Mouse (Mus musculus) midbrain, embryonic 13.5 days (tissue): ENCODE data around the gene Fancd2. TPM values are rescaled to one million over a fixed set of nuclear protein-coding genes. Genes with fewer than 3 reads are reported as not detected.

Source experiments
- ATAC-seq: fragments of 200-750 bp; cut with Nextera tagmentation; 2 replicates; pipeline ENCODE4 v1.8.0; 2017; ENCODE audit warnings: mild to moderate bottlenecking, moderate TSS enrichment, moderate library complexity
- H3K27ac ChIP-seq: fragments of 300-500 bp; sonication (generic); 2 replicates; pipeline ENCODE4 v1.5.1; 2015; ENCODE audit warnings: inconsistent platforms, mild to moderate bottlenecking, moderate library complexity
- H3K27me3 ChIP-seq: fragments of 300-500 bp; sonication (generic); 2 replicates; pipeline ENCODE4 v1.6.1; 2015; ENCODE audit warnings: mild to moderate bottlenecking, inconsistent platforms
- H3K36me3 ChIP-seq: fragments of 300-500 bp; sonication (generic); 2 replicates; pipeline ENCODE4 v1.6.1; 2015; ENCODE audit warnings: mild to moderate bottlenecking, inconsistent platforms
- H3K4me1 ChIP-seq: fragments of 300-500 bp; sonication (generic); replicated peaks from 2 replicates; pipeline ENCODE4 v1.6.1; 2015; ENCODE audit warnings: inconsistent platforms
- H3K4me2 ChIP-seq: fragments of 300-500 bp; sonication (generic); replicated peaks from 2 replicates; pipeline ENCODE4 v1.6.1; 2015; ENCODE audit warnings: moderate library complexity, mild to moderate bottlenecking, inconsistent platforms
- H3K4me3 ChIP-seq: fragments of 300-500 bp; sonication (generic); replicated peaks from 2 replicates; pipeline ENCODE4 v1.5.1; 2015; ENCODE audit warnings: mild to moderate bottlenecking, inconsistent platforms
- H3K9ac ChIP-seq: fragments of 300-500 bp; sonication (generic); replicated peaks from 2 replicates; pipeline ENCODE4 v1.6.1; 2015; ENCODE audit warnings: mild to moderate bottlenecking, inconsistent platforms
- H3K9me3 ChIP-seq: fragments of 300-500 bp; sonication (generic); 2 replicates; pipeline ENCODE4 v1.6.1; 2016; ENCODE audit warnings: mild to moderate bottlenecking, inconsistent platforms
- WGBS: fragments of 180-500 bp; shearing (Covaris S2); methylation state at CpG from one replicate; pipeline ENCODE4 v1.1.7; 2015; 5-methylcytosine and 5-hydroxymethylcytosine counted together
- polyA plus RNA-seq: library from polyadenylated mRNA; unstranded; fragments of >200 nt; fragmentation: Nextera tagmentation; extraction: Ambion mirVana; gene quantifications from 2 replicates; pipeline ENCODE4 v1.2.1, GENCODE M21; 2015

The Fancd2 gene
- polyA plus RNA-seq, 1 experiment from 2014 or later = 4.5 TPM

GRCm38 (mm10) chr6:113623386-113623785 lies 91.9 kb downstream of the Fancd2 start:
- H3K36me3 ChIP-seq = peaks cover 15% of the 10 kb centered on the region
- peaks cover 20% of the 10 kb centered on the region for H3K4me1 ChIP-seq
- ATAC-seq = peak; percentile 22; the same call in 1 of the 2 replicates
- H3K27ac ChIP-seq = peak overlapping the region; percentile 89
- WGBS = 74% methylated on average over 5 of the region's 5 CpGs
- H3K27me3 ChIP-seq = no peaks in the 10 kb centered on the region
- peak overlapping the region; percentile 74 for H3K4me3 ChIP-seq
- H3K4me2 ChIP-seq = peak overlapping the region; percentile 58
- no peaks in the 10 kb centered on the region for H3K9me3 ChIP-seq
- peak overlapping the region; percentile 88; the same call in 1 of the 2 replicates for H3K9ac ChIP-seq

DNA sequence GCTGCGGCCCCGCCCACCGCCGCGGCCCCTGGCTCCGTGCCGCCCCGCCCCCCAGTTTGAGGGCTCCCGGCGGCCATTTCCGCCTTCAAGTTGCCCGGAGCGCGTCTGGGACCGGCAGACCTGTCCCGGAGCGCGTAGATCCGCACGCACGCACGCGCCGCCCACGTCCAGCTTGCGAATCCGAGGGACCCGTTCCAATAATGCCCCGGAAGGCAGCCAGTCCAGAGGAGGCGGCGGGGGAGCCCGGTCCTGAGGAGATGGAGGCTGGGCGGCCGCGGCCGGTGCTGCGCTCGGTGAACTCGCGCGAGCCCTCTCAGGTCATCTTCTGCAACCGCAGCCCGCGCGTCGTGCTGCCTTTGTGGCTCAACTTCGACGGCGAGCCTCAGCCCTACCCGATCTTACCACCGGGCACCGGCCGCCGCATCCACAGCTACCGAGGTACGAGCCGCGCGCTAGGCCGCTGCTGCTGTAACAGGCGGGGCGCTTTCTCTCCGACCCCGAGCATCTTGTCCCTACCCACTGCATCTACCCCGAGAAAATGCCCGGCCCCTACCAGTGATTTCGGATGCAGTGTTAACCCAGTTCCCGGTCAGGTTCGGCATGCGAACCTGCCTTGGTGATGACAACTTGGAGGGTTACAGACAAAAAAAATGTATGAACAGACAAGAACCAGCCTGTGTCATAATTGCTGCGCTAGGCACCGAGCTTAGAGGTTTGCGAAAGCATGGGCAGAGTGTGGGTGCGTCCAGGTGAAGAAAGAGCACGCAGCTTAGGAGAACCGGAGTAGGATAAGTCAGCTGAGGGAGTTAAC lies 92.7 kb downstream of the Fancd2 start, which contains the start of gene Vhl:
Gene Vhl, plus strand, starts transcription at position 19 of the 811 bp plus-strand sequence.
- Histone ChIP-seq H3K4me3 (peak within 1 kb of the TSS; percentile 74), H3K4me1 (peaks cover 20% of the 10 kb centered on the region), H3K9ac (peak within 1 kb of the TSS; percentile 88), H3K9me3 (no peaks in the 10 kb centered on the region), H3K27me3 (no peaks in the 10 kb centered on the region), H3K36me3 (peaks cover 17% of the 10 kb centered on the region), H3K4me2 (peak within 1 kb of the TSS; percentile 58), H3K27ac (peak within 1 kb of the TSS; percentile 89)
- WGBS = under 1% methylated on average over 75 of the region's 76 CpGs
- peak; percentile 94 for ATAC-seq

GRCm38 (mm10) chr6:113624989-113625770 lies 93.7 kb downstream of the Fancd2 start:
- WGBS = 42% methylated on average over 5 of the region's 5 CpGs
- peaks cover 28% of the 10 kb centered on the region for H3K36me3 ChIP-seq
- 0 out of 2 replicates have a peak overlapping the region, but pooled peaks have one; percentile 89 for H3K27ac ChIP-seq
- H3K4me2 ChIP-seq = peak overlapping the region; percentile 58
- H3K4me1 ChIP-seq = peaks cover 20% of the 10 kb centered on the region
- H3K9ac ChIP-seq = peak overlapping the region; percentile 88
- H3K4me3 ChIP-seq = peak overlapping the region; percentile 74
- no peaks in the 10 kb centered on the region for H3K9me3 ChIP-seq
- ATAC-seq = no peak
- no peaks in the 10 kb centered on the region for H3K27me3 ChIP-seq

DNA sequence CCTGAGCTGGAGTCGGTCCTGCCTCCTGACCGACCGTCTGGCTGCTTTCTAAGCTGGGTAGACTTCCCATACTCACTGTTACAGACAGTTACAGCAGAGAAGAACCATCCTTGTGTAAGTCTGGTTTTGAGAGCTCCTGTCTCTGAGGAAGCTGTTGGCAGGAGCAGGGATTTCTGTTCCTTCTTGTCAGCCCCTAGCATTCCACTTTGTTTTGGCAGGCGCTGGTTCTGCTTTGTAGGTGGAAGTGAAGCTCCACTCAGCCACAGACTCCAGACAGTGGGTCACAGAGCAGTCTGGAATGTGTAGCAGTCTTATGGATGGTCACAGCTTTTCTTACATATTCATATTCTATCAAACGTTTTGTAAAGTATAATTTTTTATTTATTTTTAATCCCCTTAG lies 98.8 kb downstream of the Fancd2 start:
- peaks cover 11% of the 10 kb centered on the region for H3K4me1 ChIP-seq
- H3K27ac ChIP-seq = no peak overlapping the region
- no peak for ATAC-seq
- H3K36me3 ChIP-seq = peaks cover 66% of the 10 kb centered on the region
- WGBS = 84% methylated on average over 5 of the region's 5 CpGs
- no peak overlapping the region for H3K4me3 ChIP-seq
- no peak overlapping the region for H3K9ac ChIP-seq
- H3K4me2 ChIP-seq = no peak overlapping the region
- no peaks in the 10 kb centered on the region for H3K9me3 ChIP-seq
- no peaks in the 10 kb centered on the region for H3K27me3 ChIP-seq

GRCm38 (mm10) chr6:113632863-113633262 lies 101.4 kb downstream of the Fancd2 start:
- no peak overlapping the region for H3K4me3 ChIP-seq
- H3K27me3 ChIP-seq = no peaks in the 10 kb centered on the region
- H3K4me2 ChIP-seq = no peak overlapping the region
- WGBS = 100% methylated on average over 4 of the region's 4 CpGs
- no peak overlapping the region for H3K27ac ChIP-seq
- no peaks in the 10 kb centered on the region for H3K4me1 ChIP-seq
- no peaks in the 10 kb centered on the region for H3K9me3 ChIP-seq
- no peak overlapping the region for H3K9ac ChIP-seq
- no peak for ATAC-seq
- H3K36me3 ChIP-seq = peaks cover 59% of the 10 kb centered on the region

GRCm38 (mm10) chr6:113638302-113639040 lies 107.0 kb downstream of the Fancd2 start, which contains the start of gene Irak2:
Gene Irak2, plus strand, starts transcription at chr6:113638467.
- Histone ChIP-seq H3K4me3 (peak within 1 kb of the TSS; percentile 45), H3K9me3 (no peaks in the 10 kb centered on the region), H3K4me1 (0 out of 2 replicates have a peak, but pooled peaks cover 2% of the 10 kb centered on the region), H3K36me3 (peaks cover 7% of the 10 kb centered on the region), H3K27ac (no peak within 1 kb of the TSS), H3K4me2 (peak within 1 kb of the TSS; percentile 65), H3K9ac (peak within 1 kb of the TSS; percentile 67), H3K27me3 (no peaks in the 10 kb centered on the region)
- WGBS = 10% methylated on average over 37 of the region's 37 CpGs
- ATAC-seq = peak; percentile 95

DNA sequence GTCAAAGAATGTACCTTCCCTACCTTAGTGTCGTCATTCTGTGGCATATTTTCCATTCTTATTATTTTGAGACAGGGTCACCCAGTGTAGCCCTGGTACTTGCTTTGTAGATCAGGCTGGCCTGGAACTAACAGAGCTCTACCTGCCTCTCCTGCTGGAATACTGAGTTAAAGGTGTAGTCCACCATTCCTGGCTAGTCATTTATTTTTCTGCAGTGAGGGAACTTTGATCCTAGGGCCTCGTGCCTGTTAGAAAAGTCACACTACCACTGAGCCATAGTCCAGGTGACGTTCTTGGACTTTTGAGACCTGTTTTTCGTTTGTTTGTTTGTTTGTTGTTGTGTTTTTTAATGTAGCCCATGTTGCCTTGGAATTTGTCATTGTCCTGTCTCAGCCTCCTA lies 107.7 kb downstream of the Fancd2 start:
- Histone ChIP-seq H3K9me3 (no peaks in the 10 kb centered on the region), H3K27me3 (no peaks in the 10 kb centered on the region), H3K9ac (no peak overlapping the region), H3K27ac (no peak overlapping the region), H3K4me1 (0 out of 2 replicates have a peak, but pooled peaks cover 2% of the 10 kb centered on the region), H3K4me3 (no peak overlapping the region), H3K4me2 (no peak overlapping the region), H3K36me3 (no peaks in the 10 kb centered on the region)
- 81% methylated on average over 4 of the region's 4 CpGs for WGBS
- ATAC-seq = no peak

GRCm38 (mm10) chr6:113642605-113643004 lies 111.1 kb downstream of the Fancd2 start:
- WGBS = 87% methylated on average over 8 of the region's 8 CpGs
- H3K9me3 ChIP-seq = no peaks in the 10 kb centered on the region
- no peak overlapping the region for H3K4me2 ChIP-seq
- no peaks in the 10 kb centered on the region for H3K36me3 ChIP-seq
- no peak overlapping the region for H3K4me3 ChIP-seq
- no peaks in the 10 kb centered on the region for H3K27me3 ChIP-seq
- 0 out of 2 replicates have a peak, but pooled peaks cover 2% of the 10 kb centered on the region for H3K4me1 ChIP-seq
- no peak overlapping the region for H3K27ac ChIP-seq
- no peak overlapping the region for H3K9ac ChIP-seq
- ATAC-seq = no peak

GRCm38 (mm10) chr6:113643021-113643420 lies 111.5 kb downstream of the Fancd2 start:
- Histone ChIP-seq H3K36me3 (no peaks in the 10 kb centered on the region), H3K4me3 (no peak overlapping the region), H3K9ac (no peak overlapping the region), H3K4me1 (0 out of 2 replicates have a peak, but pooled peaks cover 2% of the 10 kb centered on the region), H3K4me2 (no peak overlapping the region), H3K27me3 (no peaks in the 10 kb centered on the region), H3K27ac (no peak overlapping the region), H3K9me3 (no peaks in the 10 kb centered on the region)
- 91% methylated on average over 4 of the region's 4 CpGs for WGBS
- no peak for ATAC-seq

GRCm38 (mm10) chr6:113643967-113644366 lies 112.5 kb downstream of the Fancd2 start:
- Histone ChIP-seq H3K27ac (no peak overlapping the region), H3K4me1 (no peaks in the 10 kb centered on the region), H3K9ac (no peak overlapping the region), H3K27me3 (no peaks in the 10 kb centered on the region), H3K9me3 (no peaks in the 10 kb centered on the region), H3K4me3 (no peak overlapping the region), H3K4me2 (no peak overlapping the region), H3K36me3 (no peaks in the 10 kb centered on the region)
- ATAC-seq = no peak
- WGBS = 98% methylated on average over 2 of the region's 2 CpGs

DNA sequence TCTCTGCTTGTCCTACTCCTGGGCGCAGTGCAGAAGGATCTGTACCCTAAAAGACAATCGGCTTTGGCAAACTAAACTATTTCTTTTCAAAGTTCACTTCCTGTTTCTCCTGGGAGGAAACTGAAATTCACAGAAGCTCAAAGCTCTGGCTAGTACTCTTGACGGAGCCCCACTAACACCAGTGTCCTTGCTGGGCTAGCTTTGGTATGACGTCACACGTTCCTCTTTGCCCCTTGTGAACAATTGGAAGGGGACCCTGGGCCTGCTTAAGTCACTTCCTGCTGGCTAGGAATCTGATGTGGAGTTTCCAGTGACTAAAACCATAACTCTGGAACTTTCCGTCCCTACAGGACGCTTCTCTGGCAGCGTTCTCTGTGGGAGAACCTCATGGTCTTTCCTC lies 113.3 kb downstream of the Fancd2 start:
- Histone ChIP-seq H3K9ac (no peak overlapping the region), H3K4me2 (no peak overlapping the region), H3K4me3 (no peak overlapping the region), H3K36me3 (no peaks in the 10 kb centered on the region), H3K9me3 (no peaks in the 10 kb centered on the region), H3K27me3 (no peaks in the 10 kb centered on the region), H3K27ac (no peak overlapping the region), H3K4me1 (no peaks in the 10 kb centered on the region)
- ATAC-seq = no peak
- 85% methylated on average over 8 of the region's 8 CpGs for WGBS
